Mouse (Mus musculus): ENCODE results near the gene Ifi47. TPM values are rescaled to one million over a fixed set of nuclear protein-coding genes. Genes with fewer than 3 reads are reported as not detected.
A peak's percentile ranks its signal among the peaks of the same experiment; 100 is the strongest.
"Not testable (repeated sequence)": the region's sequence is repeated elsewhere in the genome, so short reads cannot be mapped to it uniquely, and the experiment has no call there.

The Ifi47 gene
- 84.9 and 101 TPM in 2 replicates for total RNA-seq (2014; fragmentation: Nextera tagmentation)
- total RNA-seq (2017) = 45.8 and 73.5 TPM in 2 replicates

DNA sequence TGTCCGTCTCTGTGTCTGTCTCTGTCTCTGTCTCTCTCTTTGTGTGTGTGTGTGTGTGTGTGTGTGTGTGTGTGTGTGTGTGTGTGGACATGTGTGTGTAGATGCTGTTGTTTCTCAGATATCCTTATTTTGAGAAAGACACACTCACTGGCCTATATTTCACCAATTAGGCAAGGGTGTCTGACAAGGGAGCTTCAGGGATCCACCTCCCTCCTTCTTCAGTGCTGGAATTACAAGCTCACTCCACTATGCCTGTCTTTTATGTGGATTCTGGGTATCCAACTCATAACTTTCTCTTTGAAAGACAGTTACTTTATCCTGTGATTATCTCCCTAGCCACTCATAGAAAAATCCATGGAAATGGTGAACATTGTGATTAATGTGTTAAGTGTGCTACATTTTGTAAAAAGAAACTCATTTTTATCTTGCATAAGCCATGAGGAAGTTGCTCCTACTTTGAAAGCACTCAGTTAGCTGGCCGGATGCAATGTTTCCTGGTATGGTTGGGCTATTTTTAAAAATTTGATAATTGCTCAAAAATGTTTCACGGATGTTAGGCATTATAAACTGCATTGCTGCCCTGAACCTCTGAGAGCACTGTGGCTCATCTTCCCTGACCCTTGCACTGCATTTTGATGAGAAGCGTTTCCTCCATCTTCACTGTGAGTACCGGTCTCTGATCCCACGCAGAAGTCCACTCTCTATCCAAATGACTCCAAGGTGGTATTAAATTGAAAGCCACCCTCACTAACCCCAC, at the start of gene Ifi47:
Ifi47 (plus strand) TSS at position 587 of the 757 bp plus-strand sequence.
- ATAC-seq (replicated peaks; ENCODE audit: poor library complexity, severe bottlenecking) = peak; percentile 88

DNA sequence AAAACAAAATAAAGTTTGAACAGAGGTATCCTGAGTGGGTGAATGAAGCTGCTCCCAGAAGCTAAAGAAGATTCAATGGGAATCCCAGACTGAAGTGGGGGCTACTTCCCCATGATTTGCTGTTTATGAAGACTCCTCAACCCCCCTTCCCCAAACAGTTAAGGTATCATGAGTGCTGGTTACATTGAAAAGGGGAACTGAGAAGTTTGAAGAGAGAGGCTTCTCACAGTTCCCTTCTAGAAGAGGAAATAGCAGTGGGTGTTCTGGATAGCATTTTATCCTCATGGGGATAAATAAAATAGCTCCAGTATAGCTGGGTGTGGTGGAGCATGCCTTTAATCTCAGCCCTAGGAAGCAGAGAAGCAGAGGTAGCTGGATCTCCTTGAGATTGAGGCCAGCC, 26.3 kb upstream of the Ifi47 start:
- peak; percentile 75 for ATAC-seq (replicated peaks; ENCODE audit: poor library complexity, severe bottlenecking)

GRCm38 (mm10) chr11:49051093-49051891, 25.1 kb upstream of the Ifi47 start, which contains the start of gene 9930111J21Rik2:
Gene 9930111J21Rik2 (minus strand): TSS chr11:49051242.
- peak; percentile 78 for ATAC-seq (replicated peaks; ENCODE audit: poor library complexity, severe bottlenecking)

DNA sequence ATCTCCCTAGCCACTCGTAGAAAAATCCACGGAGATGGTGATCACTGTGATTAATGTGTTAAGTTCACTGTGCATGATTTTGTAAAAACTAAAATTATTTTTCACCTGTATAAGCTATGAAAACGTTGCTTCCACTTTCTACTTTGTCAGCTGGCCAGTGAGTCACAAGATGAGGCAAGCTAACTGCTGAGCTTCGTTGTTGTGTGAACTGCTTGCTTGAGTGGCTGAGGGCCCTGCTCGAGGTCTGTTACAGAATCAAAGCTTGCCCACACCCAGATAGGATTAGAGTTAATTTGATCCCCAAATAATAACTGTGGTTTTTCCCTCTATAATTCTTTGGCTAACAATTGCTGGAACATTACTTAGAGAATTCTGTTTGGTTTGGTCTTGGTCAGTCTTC, 24.5 kb upstream of the Ifi47 start:
- peak; percentile 51 for ATAC-seq (replicated peaks; ENCODE audit: poor library complexity, severe bottlenecking)

DNA sequence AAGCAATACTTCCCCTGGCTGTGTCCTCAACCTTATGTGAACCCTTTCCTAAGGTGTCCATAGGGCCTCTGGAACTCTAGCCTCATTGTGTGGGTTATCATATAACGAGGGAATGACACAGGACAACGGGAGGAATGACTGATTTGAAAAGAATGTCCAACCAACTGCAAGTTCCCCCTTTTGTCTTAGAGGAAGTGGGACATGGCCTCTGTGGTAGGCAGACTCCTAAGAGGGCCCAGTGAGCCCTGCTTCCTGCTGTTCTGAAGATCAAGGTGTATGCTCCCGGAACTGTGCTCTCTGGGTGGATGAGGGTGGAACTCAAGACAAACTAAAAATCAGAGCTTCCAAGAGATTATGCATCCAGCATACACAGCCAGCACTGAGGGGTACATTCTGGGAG, 16.3 kb upstream of the Ifi47 start:
- peak; percentile 83 for ATAC-seq (replicated peaks; ENCODE audit: poor library complexity, severe bottlenecking)

DNA sequence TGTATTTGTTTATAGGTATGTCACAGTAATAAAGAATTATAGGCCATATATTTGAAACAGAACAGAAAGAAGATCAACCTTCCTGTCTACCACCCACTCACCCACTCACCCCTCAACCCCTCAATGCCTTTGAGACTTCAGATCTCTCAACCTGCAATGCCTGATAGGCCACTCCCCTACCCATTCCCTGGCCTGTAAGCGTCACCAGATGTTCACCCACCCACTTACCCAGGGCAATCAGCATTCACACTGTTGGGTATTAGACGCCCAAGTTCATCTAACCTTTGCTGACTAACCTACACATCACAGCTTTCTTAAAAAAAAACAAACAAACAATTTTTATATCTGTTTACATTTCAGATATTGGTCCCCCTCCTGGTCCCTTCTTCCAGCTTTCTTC, 14.5 kb upstream of the Ifi47 start:
- ATAC-seq (replicated peaks; ENCODE audit: poor library complexity, severe bottlenecking) = 0 out of 2 replicates have a peak, but pooled peaks have one; percentile 18

DNA sequence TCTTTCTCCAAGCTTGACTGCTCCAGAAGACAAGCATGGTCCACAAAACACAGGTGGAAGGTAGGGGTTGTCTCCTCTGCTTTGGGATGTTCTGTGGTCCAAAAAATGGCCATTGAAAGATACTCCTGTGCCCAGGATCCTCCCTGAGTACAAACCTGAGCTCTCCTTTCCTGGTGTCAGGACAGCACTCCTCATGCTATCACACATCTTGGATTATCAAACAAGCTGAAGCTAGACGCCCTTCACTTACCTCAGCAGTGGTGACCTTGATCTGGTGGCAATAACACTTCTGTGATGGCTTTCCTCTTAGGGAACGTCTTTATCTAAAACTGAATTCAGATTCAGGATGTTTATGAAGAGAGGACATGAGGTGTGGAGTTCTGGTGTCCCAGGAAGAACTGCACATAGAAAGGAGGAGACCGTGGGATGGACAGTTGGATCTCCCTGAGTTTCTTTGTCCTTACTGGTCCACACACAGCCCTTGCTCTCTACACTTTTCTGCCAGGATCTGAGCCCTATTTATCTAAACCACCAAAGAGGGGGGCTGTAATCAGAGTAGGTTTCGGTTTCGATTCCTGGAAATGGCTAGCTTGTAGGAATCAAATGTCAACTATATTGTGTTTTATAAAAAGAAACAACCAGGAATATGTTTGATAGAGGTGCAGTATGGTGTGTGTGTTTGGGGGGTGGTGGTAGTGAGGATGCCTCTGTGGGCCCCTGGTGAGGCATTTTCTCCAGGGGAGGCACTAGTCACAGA, 12.5 kb upstream of the Ifi47 start, which contains the start of gene Tgtp2:
Tgtp2 (minus strand) TSS at position 494 of the 757 bp plus-strand sequence.
- ATAC-seq (replicated peaks; ENCODE audit: poor library complexity, severe bottlenecking) = not testable (repeated sequence)

GRCm38 (mm10) chr11:49068358-49068757, 8.0 kb upstream of the Ifi47 start:
- ATAC-seq (replicated peaks; ENCODE audit: poor library complexity, severe bottlenecking) = peak; percentile 67

DNA sequence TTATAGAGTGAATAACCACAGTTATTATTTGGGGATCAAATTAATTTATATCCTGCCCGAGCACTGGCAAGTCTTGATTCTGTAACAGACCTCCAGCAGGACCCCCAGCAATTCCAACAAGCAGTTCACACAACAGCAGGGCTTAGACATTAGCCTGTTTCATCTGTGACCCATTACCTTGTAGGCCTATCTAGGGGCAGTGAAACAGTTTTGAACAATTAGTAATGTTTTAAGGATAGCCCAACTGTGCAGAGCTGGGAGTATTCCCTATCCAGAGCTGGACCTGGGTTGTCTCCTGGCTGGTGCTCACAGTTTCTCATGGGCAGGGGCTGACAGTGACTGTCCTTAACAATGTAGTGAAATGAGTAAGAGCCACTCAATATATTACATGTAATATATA, 625 bp downstream of the Ifi47 start:
- ATAC-seq (replicated peaks; ENCODE audit: poor library complexity, severe bottlenecking) = no peak

DNA sequence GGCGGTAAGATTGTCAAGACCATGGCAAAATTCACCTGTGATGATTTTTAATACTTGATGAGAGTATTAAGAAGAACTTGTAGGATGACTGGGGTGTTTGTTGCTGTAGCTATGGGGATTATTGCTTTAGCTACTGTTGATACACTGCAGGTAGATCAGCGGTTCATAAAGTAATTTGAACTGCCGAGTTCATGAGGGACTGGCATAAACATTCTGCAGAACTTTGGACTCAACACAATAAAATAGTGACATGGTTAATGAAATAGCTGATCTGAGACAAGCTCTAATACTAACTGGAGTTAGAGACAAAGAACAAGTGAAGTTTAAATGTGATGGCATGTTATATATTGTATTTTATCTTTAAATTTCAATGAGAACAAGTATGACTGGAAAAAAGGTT, 2.3 kb downstream of the Ifi47 start:
- ATAC-seq (replicated peaks; ENCODE audit: poor library complexity, severe bottlenecking) = no peak

DNA sequence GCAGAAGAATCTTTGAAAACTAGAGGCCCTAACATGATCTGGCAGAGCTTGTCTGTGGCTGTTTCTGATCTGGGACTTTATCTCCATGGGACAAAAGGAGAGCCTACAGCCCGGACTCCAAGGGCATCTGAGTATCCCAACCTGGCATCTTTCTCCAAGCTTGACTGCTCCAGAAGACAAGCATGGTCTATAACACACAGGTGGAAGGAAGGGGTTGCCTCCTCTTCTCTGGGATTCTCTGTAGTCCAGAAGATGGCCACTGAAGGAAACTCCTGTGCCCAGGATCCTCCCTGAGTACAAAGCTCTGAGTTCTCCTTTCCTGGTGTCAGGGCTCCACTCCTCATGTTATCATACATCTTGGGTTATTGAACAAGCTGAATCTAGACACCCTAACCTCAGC, 4.2 kb downstream of the Ifi47 start:
- no peak for ATAC-seq (replicated peaks; ENCODE audit: poor library complexity, severe bottlenecking)

- ATAC-seq (replicated peaks; ENCODE audit: poor library complexity, severe bottlenecking) = no peak
Measured at GRCm38 (mm10) chr11:49081356-49081755, 5.0 kb downstream of the Ifi47 start.

GRCm38 (mm10) chr11:49081886-49082285, 5.5 kb downstream of the Ifi47 start:
- no peak for ATAC-seq (replicated peaks; ENCODE audit: poor library complexity, severe bottlenecking)

DNA sequence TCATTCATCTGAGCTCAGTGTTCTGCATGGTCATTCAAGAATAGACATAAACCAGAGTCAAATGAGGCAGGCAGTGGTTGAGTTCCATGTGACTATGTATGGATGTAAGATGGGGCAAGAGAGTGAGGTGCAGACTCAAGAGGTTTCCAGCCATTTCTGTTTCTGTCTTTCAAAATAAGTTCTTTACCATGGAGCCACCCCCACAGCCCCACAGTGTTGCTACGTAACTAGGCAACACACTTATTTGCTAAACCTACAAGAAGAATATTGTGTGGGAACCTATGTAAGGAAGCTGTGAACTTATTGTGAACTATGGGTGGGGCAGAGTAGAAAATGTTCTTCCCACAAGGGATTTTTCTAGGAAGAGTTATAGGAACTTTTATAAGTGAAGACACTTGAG, 6.8 kb downstream of the Ifi47 start:
- ATAC-seq (replicated peaks; ENCODE audit: poor library complexity, severe bottlenecking) = peak; percentile 61

GRCm38 (mm10) chr11:49083808-49084207, 7.4 kb downstream of the Ifi47 start:
- no peak for ATAC-seq (replicated peaks; ENCODE audit: poor library complexity, severe bottlenecking)

DNA sequence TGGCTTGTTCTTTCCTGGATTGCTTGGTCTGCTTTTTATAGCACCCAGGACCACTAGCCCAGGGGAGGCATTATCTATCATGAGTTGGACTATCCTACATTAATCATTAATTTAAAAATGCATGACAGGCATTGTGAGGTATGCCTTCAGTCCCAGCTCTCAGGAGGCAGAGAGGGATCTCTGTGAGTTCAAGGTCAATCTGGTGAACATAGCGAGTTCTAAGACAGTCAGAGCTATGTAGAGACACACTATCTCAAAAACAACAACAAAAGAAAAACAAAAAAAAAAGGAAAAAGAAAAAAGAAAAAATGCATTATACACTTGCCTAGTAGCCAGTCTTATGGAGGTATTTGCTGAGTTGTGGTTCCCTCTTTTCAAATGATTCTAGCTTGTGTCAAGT, 8.0 kb downstream of the Ifi47 start:
- ATAC-seq (replicated peaks; ENCODE audit: poor library complexity, severe bottlenecking) = no peak

DNA sequence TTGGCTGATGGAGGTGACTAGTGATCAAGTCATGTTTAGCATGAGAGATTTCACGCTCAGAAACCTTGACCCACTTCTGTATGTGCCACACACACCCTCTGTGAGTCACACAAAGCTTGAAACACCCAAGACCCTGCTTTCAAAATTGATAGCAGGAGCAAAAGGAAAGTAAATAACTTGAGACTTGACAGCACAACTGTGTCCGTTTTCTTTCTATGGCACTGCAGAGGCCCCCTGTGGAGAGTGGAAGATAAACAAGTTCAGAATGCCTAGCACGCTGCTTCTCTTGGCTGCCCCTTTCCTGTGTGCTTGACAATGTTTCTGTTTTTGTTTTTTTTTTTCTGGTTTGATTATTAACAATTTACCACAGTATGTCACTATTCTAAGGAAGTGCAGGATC, 8.5 kb downstream of the Ifi47 start:
- ATAC-seq (replicated peaks; ENCODE audit: poor library complexity, severe bottlenecking) = peak; percentile 6

- peak; percentile 31 for ATAC-seq (replicated peaks; ENCODE audit: poor library complexity, severe bottlenecking)
Measured at GRCm38 (mm10) chr11:49086858-49087361, 10.5 kb downstream of the Ifi47 start.

- peak; percentile 53 for ATAC-seq (replicated peaks; ENCODE audit: poor library complexity, severe bottlenecking)
Measured at GRCm38 (mm10) chr11:49087830-49088616, 11.6 kb downstream of the Ifi47 start.

All from granulocyte monocyte progenitor cell, adult 5-6 weeks (primary cell).